Mouse (Mus musculus) olfactory bulb, adult 2 months (tissue): ENCODE measurements at regions not wholly inside any gene's neighbourhood (a gene's known extent, or its start where the extent isn't known, plus 50 kb on each side); places are given as distances from the start of the nearest gene placed in this dataset.
A peak's percentile ranks its signal among the peaks of the same experiment; 100 is the strongest.

ENCODE experiments used
- H3K27ac ChIP-seq: fragments of 200-500 bp; 2 replicates; pipeline ENCODE4 v1.5.1; 2012; ENCODE audit warnings: low read depth, low read length; ENCODE audit not compliant: insufficient read depth
- H3K4me1 ChIP-seq: fragments of 200-500 bp; 2 replicates; pipeline ENCODE4 v1.6.1; 2012; ENCODE audit warnings: low read length; ENCODE audit not compliant: control insufficient read depth, insufficient read depth
- H3K4me3 ChIP-seq: fragments of 200-500 bp; 2 replicates; pipeline ENCODE4 v1.5.1; 2012; ENCODE audit warnings: mild to moderate bottlenecking, low read depth, low read length, moderate library complexity; ENCODE audit not compliant: insufficient read depth
- CTCF ChIP-seq: fragments of 200-500 bp; IDR thresholded peaks from 2 replicates; pipeline ENCODE4 v1.5.1; 2012; ENCODE audit warnings: low read depth, mild to moderate bottlenecking, low read length, moderate library complexity; ENCODE audit not compliant: insufficient read depth
- POLR2A ChIP-seq: fragments of 200-500 bp; IDR thresholded peaks from 2 replicates; pipeline ENCODE4 v1.6.1; 2012; ENCODE audit warnings: mild to moderate bottlenecking, low read depth, low read length, moderate library complexity; ENCODE audit not compliant: insufficient read depth
- WGBS: fragments of 180-500 bp; shearing (Covaris S2); methylation state at CpG from one replicate; pipeline ENCODE4 v1.1.7; 2018; 5-methylcytosine and 5-hydroxymethylcytosine counted together

DNA sequence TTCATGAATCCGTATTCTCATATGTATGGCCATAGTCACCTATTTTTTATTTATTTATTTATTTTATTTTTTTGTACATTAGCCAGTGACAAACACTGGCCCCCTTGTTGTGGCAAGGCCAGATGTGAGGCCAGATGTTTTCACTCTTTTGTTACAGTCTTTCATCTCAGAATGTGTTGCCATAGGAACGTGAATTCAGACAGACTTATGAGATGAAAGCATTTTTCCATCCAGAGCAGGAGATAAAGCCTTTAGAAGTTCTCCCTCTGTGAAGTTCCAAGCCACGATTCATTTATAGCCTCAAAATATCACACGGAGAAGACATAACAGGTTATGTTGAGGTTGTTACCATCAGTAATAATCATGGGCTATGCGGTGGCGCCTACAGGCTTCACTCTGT lies 220.9 kb downstream of the Arpp21 start:
- H3K4me3 ChIP-seq: no peak overlapping the region
- WGBS: 87% methylated on average over 6 of the region's 6 CpGs
- TF ChIP-seq CTCF (no peak), POLR2A (no peak)
- no peaks in the 10 kb centered on the region for H3K4me1 ChIP-seq
- H3K27ac ChIP-seq: no peak overlapping the region

DNA sequence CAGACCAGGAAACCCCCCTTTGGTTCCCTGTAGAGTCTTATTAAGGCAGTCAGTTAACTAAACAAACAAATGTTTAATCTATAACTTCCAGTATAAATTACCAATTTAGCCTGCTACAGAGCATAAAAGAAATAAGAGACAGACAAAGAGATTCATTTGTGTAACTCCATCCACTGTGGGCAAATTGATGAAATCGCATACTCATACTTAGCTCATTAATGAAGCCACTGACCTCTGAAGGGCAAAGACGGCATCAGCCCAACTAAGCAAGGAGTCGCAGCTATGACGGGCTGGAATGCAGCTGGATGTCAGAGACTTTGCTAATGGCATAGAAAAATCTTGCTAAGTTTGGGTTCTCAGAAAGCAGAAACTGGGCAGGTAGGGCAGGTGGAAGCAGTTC lies 241.3 kb downstream of the Arpp21 start:
- TF ChIP-seq CTCF (no peak), POLR2A (no peak)
- Histone ChIP-seq H3K4me3 (no peak overlapping the region), H3K27ac (no peak overlapping the region), H3K4me1 (no peaks in the 10 kb centered on the region)
- 67% methylated on average over 4 of the region's 4 CpGs for WGBS

DNA sequence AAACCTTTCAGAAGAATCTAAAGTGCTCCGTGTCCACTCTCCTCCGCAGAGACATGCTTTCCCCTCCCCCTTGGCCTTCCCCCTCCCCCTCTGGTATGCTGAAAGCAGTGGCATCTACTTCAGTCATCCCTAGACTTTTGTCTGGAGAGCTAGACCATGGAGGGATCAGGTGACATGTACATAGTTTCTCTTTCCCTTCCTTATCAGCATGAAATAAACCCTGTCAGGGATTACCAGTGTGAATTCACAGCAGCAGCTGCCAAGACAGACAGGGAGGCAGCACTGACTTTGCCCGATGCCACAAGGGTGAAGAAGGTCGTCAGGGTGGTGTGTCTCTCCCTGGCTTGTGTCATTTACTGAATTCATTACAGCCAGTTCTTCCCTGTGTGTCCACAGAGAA lies 241.9 kb downstream of the Arpp21 start:
- Histone ChIP-seq H3K4me1 (no peaks in the 10 kb centered on the region), H3K4me3 (no peak overlapping the region), H3K27ac (no peak overlapping the region)
- 46% methylated on average over 4 of the region's 4 CpGs for WGBS
- no peak for TF ChIP-seq CTCF
- no peak for TF ChIP-seq POLR2A

DNA sequence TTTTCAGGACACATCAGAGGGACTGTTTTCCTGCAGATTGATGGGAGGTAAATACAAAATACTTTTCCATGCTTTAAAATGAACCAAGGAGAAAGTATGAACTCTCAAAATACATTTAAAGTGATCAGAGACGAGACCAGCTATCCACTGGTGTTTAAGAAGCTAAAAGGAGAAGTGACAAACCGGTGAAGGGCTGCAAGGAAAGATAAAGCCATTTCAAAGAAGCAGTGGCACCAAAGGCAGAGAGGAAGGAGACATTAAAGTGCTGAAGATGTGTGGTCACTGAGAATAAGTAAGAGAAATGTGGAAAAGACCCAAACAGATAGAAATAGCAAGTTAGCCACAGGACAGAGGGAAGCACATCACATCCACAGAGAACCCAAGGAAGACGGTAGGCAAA lies 245.7 kb downstream of the Arpp21 start:
- Histone ChIP-seq H3K27ac (no peak overlapping the region), H3K4me1 (no peaks in the 10 kb centered on the region), H3K4me3 (no peak overlapping the region)
- WGBS: 91% methylated on average over 3 of the region's 3 CpGs
- TF ChIP-seq POLR2A (no peak), CTCF (no peak)

DNA sequence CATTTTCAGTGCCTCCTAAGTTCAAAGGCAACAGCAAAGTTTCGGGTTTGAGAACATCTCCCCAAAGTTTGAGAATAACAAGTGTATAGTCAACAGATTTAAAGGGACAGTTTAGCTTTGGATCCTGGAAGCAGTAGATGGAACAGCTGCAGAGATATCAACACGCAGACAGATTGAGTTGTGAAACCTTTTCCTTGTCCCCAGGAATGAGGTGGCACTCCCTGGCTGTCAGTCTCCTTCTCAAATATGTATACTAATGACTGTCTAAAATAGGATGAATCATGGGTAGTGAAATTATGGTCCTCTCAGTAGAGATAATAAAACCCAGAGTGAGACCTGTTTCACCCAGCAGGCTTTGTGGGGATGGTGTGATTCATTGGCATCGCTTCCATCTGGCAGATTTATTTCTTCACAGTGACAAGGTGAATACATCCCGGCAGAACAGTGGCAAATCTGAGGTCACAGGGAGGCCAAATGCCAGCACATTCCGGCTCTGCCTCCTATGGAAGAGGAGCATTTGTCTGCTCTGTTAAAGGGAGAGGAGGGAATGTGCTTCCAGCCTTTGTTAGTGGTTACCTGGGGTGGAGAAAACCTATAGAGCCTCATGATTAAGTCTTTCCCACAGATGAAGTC lies 272.2 kb downstream of the Arpp21 start:
- H3K4me1 ChIP-seq: no peaks in the 10 kb centered on the region
- 72% methylated on average over 5 of the region's 5 CpGs for WGBS
- H3K4me3 ChIP-seq: no peak overlapping the region
- no peak overlapping the region for H3K27ac ChIP-seq
- TF ChIP-seq CTCF (no peak), POLR2A (no peak)

DNA sequence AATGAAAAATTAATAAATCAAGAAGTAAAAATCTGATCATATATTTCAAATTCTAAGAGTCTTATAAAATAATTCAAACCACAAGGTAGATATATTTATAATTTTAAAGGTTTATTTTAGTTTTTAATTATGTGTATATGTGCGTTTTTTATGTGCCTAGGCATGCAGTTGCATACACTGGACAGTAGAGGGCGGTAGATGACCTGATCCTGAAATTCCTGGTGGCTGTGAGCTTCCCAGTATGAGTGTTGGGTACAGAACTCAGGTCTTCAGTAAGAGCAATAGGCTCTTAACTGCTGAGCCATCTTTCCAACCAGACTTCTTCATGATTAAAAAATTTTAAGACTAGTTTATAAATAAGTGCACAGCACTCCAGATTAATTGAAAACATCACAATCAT lies 267.7 kb upstream of the Stac start:
- Histone ChIP-seq H3K4me1 (no peaks in the 10 kb centered on the region), H3K4me3 (no peak overlapping the region), H3K27ac (no peak overlapping the region)
- TF ChIP-seq POLR2A: no peak
- no peak for TF ChIP-seq CTCF
- 54% methylated on average over 2 of the region's 2 CpGs for WGBS

DNA sequence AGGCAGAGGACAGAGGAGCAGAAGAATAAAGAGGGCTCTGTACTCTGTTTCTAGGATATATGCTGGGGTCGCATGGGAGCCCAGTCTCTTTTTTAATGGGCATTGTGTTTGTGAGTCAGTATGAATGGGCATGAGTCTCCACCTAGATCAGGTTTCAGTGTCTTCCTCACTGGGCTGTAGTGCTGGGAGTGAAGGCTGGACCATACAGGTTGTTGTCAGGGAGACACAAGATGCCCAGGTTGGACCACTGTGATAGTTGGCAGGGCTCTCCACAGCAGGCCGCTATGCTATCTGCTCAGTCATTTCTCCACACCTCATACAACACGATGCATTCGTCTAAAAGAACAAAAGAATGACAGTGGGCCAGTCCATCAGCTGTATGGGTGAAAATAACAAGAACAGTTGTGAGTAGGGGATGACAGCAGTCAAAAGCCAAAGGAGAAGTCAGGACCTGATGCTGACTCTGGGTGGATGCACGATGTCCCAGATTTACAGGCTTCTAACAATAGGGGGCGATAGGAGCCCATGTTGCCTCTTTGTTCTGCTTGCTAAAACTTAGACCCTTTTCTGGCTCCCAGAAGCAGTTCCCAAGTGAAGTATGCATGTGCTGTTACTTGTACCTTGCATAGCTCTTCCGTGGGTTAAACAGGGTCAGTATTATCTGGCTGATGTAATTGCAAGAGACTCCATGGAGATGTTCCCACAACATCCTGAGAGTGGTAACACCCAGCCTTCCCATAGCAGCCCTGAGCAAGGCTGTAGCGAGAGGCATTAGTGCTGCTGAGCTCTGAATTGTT lies 249.3 kb upstream of the Stac start:
- H3K4me1 ChIP-seq: no peaks in the 10 kb centered on the region
- 44% methylated on average over 8 of the region's 8 CpGs for WGBS
- H3K4me3 ChIP-seq: no peak overlapping the region
- no peak for TF ChIP-seq CTCF
- TF ChIP-seq POLR2A: no peak
- no peak overlapping the region for H3K27ac ChIP-seq

DNA sequence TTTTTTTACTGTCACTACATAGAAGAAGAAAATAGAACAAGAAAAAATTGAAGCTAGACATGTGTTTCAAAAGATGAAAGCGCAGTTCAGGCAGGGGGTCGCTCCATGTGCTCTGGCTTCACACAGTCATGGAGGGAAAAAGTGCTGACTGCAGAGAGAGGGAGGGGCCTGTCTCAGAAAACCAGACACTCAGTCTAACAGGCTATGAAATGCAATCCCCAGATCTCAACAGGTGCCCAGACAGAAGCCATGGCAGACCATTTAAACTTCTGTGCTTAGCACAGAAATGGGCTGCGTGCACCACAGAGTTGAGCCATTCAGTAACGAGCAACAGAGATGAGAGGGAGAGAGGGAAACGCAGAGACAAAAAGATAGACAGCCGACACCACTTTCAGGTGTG lies 242.3 kb upstream of the Stac start:
- WGBS: 84% methylated on average over 6 of the region's 6 CpGs

DNA sequence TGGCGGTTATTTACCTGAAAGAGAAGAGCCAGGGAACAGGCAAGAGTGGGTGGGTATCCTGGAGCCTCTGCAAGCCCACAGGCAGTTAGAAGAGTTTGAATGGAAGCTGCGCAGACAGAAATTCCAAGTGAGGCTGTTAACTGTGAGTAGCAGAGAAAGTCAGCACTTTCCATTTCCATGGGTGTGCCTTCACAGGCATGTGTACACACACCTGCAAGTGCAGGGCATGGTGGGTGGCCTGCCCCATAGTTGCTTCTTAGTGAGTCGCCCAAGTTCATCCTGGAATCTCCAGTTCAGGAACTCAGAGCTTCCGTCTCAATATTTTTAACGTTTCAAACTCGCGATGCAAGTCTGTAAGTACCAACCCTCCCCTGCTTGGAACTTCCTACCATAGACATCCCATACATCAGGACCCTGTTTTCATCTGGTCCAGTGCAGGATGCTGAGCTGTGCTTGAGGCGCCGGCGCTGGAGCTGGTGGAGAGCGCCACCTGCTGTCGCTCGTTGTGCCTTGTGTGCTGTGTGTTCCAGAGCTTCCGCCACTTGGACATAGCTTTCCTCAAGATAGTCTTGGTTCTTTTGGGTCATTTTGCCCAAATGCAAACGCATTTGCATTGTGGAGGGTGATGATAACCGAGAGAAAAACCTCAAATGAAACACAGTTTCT lies 228.3 kb upstream of the Stac start:
- no peak overlapping the region for H3K27ac ChIP-seq
- no peak overlapping the region for H3K4me3 ChIP-seq
- no peaks in the 10 kb centered on the region for H3K4me1 ChIP-seq
- WGBS: 23% methylated on average over 16 of the region's 16 CpGs
- TF ChIP-seq POLR2A: no peak
- TF ChIP-seq CTCF: peak; percentile 85

More for the DNA sequence above, 242.3 kb upstream of the Stac start:
- TF ChIP-seq POLR2A (no peak), CTCF (no peak)
- Histone ChIP-seq H3K27ac (no peak overlapping the region), H3K4me3 (no peak overlapping the region), H3K4me1 (no peaks in the 10 kb centered on the region)
